Mouse (Mus musculus): ENCODE data around the gene Lyve1.
A peak's percentile ranks its signal among the peaks of the same experiment; 100 is the strongest.

Gene Lyve1

GRCm38 (mm10) chr7:110851541-110852203 lies 11.4 kb downstream of the Lyve1 start:
- DNase-seq: peak; percentile 11

- DNase-seq: no peak
Measured at GRCm38 (mm10) chr7:110848371-110848770, 14.7 kb downstream of the Lyve1 start.

DNA sequence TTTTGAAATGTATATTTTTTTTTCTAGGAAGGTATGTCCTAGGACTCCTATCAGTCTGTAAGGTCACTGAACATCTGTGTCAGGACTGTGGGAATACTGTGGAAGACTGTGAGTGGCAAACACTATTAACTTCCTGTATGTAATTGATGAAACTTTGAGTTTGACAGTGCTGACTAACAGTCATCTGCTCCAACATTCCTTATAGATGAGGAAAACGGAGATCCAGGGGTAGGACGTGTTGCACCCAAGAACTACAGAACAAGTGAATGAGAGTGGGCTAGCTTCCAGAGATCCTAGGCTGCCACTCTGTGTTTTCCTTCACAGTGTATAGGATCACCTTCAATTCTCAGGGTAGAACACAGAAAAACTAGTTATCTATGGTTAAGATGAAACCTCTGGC lies 15.7 kb downstream of the Lyve1 start:
- no peak for DNase-seq

DNA sequence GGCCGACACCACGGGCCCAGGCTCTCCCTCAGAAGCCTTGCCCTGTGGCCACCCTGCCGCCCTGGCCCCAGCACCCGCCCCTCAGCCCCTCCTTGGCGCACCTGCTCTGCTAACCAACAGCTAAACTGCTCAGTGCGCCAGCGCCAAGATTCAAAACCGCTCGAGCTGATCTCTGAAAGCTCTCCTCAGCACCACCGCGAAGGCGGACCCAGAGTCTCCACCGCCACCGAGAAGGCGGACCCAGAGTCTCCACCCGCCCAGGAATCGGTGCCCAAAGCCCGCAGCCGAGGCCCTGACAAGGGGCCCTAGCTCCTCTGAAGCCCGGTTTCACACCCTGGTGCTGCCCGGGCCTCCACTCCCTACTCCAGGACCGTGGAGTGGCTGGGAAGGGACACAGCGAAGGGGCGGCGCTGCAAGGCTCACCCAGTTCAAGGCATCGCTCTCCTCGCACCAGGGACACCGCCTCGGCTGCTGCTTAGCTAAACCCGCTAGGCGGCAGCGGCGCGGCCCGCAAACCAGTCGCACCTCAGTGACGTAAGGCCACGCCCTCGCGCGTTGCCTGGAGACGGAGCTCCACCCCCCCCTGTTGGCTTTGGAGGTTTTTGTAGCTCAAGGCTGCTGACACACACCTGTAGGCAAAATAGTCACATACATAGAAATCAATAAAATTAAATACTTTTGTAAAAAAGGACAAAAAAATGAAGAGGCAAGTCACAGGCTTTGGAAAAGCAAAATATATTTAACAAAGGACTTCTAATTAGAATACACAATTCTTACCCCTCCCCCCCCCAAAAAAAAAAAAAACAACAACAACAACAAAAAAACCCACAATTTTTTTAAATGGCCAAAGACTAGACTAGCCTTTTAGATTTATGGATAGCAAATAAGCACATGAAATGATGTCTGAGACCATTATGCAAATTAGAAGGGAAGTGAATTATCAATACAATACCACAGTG lies 18.8 kb downstream of the Lyve1 start, which contains the start of gene Rnf141:
TSS of gene Rnf141 (minus strand) at position 542 of the 959 bp plus-strand sequence.
- peak; percentile 92 for DNase-seq

DNA sequence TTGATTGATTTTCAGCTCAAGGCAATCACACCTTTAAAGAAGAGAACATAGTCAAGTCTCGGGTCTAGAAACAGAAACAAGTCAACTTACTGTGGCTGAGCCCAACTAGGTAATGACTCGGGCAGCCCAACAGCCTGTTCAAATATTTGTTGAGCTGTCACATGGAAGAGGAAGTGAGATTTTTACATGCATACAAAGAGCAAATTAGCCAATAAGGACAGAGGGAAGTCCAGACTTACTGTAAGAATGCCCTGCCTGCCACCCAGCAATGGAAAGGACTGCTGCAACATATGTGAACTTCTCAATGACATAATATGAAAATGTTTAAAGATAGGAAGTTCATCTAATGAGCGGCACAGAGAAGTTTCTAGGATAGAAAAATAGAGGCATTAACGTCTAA lies 22.7 kb downstream of the Lyve1 start:
- DNase-seq: no peak

- DNase-seq: no peak
Measured at GRCm38 (mm10) chr7:110834522-110834921, 28.5 kb downstream of the Lyve1 start.

- DNase-seq: no peak
Measured at GRCm38 (mm10) chr7:110834018-110834417, 29.0 kb downstream of the Lyve1 start.

DNA sequence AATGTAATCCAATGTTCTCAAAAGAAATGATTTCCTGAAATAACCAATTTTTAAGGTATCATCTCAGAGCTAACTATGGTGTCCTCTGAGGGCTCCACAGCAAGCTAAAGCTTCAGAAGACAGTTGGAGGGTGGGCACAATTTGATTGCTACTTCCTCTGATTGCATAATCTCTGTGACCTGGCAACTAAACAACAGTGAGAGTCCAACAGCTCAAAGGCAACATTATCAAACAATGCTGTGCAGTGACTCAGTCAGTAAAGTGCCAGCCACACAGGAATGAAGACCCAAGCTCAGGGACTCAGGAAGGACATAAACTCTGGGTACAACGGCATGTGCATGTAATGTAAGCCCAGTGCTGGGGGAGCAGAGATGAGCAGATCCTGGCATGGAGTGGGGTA lies 30.0 kb downstream of the Lyve1 start:
- no peak for DNase-seq

DNA sequence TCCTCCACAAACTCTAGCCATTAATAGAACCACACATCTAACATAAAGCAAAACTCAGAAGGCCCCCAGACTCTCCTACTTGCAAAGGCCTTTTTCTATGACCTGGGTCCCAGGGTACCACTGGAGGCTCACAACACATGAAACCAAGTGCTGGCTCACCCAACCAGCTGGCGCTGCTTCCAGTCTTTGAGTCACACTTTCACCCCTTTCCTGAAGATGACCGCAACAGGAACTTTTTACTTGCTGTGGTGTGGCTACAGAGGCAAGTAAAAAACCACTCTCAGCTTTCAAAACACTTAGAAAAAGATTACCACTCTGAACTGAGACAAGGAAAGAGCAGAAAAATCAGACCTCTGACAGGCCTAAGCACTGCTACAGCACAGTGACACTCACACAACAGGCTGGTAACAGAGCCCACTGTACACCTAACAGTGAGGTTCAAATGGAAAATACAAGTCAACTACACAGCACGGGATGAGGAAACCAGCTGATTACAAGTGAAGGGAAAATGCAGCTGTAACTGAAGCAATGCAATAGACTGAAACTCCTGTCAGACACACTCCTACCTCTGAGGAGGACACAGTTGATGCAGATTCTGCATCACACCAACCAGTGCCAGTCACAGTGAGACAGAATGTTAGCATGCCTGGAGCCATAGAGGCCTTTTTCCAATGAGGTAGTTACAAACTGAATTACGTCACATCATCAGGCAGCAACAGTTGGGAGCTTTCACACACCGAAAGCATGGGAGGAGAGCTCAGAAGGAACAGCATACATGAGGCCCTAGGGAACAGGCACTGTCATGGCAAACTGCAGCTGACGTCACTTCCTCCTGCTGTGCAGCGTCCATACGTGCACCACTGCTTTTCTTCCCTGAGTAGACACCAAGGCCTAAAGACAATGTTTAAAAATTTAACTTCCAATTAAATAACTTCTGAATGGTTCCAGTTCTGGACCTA lies 38.8 kb downstream of the Lyve1 start:
- no peak for DNase-seq

DNA sequence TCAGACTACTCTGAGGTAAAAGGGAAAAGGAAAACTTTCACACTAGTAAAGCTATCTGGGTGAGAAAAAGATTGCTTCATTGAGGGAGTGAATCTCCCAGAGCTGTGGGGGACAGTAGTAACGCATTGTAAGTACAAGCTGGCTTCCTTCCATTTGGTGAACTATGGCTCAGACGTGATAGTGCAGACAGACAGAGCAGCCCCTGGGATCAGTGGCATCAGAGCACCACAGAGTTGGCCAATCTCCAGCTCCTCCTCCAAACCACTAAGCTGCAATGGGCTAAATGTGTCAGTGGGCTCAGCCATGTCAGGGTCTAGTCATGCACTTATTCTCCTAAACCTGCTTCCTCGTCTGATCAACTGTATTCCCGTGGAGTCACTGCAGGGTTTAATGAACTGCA lies 39.4 kb downstream of the Lyve1 start:
- DNase-seq: no peak

- DNase-seq: no peak
Measured at GRCm38 (mm10) chr7:110823076-110823475, 40.0 kb downstream of the Lyve1 start.

GRCm38 (mm10) chr7:110822055-110822454 lies 41.0 kb downstream of the Lyve1 start:
- DNase-seq: no peak

- DNase-seq: no peak
Measured at GRCm38 (mm10) chr7:110821653-110822052, 41.4 kb downstream of the Lyve1 start.

- no peak for DNase-seq
Measured at GRCm38 (mm10) chr7:110821068-110821467, 42.0 kb downstream of the Lyve1 start.

GRCm38 (mm10) chr7:110818787-110819350 lies 44.2 kb downstream of the Lyve1 start:
- DNase-seq: no peak

DNA sequence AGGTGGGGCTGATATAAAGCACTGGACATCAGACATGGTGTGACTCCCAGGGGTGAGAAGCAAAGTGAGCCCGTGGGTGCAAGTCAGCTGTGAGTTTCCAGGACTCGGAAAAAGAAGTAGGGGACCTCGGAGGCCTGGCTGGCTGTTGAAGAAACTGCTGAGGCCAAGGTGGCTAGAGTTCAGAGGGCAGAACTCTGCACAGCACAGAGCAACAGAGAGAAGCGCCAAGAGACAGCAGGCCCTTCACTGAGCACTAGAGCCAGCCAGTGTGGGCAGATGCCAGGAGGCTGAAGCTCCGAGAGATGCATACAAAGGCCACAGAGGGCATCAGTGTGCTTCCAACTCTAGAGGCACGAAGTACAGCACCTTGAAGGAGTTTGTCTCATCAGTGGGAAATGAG lies 44.8 kb downstream of the Lyve1 start:
- DNase-seq: peak; percentile 30

DNA sequence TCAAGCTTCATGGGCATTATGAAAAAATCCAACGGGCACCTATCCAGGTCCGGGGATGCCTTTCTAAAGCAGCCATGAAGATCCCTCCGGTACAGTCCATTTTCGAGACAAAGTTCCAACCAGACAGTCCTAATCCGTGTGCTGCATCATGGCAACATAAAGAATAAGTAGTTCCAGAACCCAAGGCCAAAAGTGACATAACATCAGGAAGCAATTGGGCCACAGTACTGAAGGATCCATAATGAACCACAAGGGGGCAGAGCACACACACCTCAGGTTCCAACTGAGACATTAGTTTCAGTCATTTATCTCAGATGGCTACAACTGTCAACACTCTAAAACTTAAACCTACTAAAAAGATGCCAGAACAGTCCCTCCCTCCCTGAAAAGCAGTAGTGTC lies 47.0 kb downstream of the Lyve1 start:
- DNase-seq: peak; percentile 59

DNA sequence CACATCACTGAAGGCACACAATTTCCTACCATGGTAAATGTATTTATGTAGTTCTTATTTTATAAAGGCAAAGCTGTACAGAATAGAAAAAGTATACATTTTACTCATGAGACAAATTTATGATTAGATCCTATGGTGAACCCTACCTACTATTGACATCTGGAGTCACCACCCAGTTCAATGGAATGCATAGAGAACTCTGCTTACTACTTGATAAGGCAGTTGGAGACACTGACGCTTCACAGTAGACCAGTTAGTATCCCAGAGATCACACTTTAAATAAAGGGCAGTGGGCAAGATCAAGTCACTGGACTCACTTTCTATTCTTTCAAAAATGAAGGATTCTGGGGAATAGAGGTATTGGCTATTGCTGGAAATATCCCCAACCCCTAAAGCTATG lies 49.1 kb downstream of the Lyve1 start:
- no peak for DNase-seq

DNA sequence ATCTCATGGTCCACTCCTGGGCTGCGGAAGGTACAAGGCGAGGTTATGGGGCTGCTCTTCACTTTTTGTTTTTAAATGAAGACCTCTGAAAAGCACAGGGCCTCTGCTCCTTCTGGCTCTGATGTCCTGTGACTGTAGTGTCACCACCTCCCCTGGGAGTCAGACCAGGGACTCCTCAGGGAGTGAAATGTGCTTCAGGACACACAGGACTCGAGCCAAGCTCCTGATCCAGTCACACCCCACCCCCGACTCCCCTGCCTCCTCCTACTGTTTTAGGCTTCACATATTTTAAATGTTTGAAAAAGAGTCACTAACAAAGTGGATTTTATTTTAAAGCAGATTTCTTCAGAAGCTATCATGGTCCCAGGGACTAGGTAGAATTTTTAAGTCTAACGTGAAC lies 51.5 kb downstream of the Lyve1 start:
- DNase-seq: no peak

DNA sequence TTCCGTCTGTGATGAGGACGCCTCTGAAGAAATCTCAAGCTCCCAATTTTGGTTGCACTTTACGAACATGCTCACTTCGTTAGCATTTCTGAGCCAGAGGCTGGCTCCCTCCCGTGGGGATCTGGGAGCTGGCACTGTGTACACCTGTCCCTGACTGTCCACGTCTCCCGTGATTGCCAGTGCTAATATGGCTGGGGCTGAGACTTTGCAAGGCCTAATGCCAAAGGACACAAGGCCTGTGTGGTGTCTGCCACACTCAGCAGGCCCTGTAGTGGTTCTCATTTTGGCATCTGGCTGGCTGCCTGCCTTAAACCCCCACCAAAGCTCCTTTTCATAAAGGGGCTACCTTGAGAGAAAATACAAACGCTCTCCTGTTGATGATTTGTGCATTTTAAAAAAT lies 52.0 kb downstream of the Lyve1 start:
- no peak for DNase-seq

- DNase-seq: no peak
Measured at GRCm38 (mm10) chr7:110809585-110810557, 53.2 kb downstream of the Lyve1 start.

All from kidney, adult 18-20 months (tissue).